Mouse (Mus musculus) MEL (cell line): ENCODE measurements around the gene Nwd2. TPM values are rescaled to one million over a fixed set of nuclear protein-coding genes. Genes with fewer than 3 reads are reported as not detected.

ENCODE experiments used
- DNase-seq: peaks from one replicate; pipeline ENCODE4 v3.0.0; 2011; ENCODE audit warnings: low read depth, low spot score
- H3K27ac ChIP-seq: 2 replicates; pipeline ENCODE4 v1.5.1; 2012; ENCODE audit warnings: low read depth, mild to moderate bottlenecking, control low read depth, low read length, moderate library complexity; ENCODE audit not compliant: control insufficient read depth
- H3K27me3 ChIP-seq, 2 experiments: fragments of 150-350 bp in 1 of 2; sonication (generic) in 1 of 2; 2 replicates each; pipeline ENCODE4 v1.6.1; 2012; ENCODE audit warnings: low read length in 2 of 2, mild to moderate bottlenecking in 2 of 2, improper control_type of control experiment in 1 of 2, moderate library complexity in 1 of 2; ENCODE audit not compliant: insufficient read depth in 2 of 2, control insufficient read depth in 1 of 2
- H3K36me3 ChIP-seq, 2 experiments: 2 replicates each; pipeline ENCODE4 v1.6.1; 2012 to 2014; ENCODE audit warnings: low read length in 2 of 2, improper control_type of control experiment in 1 of 2, inconsistent platforms in 1 of 2, mild to moderate bottlenecking in 1 of 2; ENCODE audit not compliant: insufficient read depth in 2 of 2, control insufficient read depth in 1 of 2
- H3K4me1 ChIP-seq, 2 experiments: fragments of 150-350 bp in 1 of 2; sonication (generic) in 1 of 2; 2 replicates each; pipeline ENCODE4 v1.6.1; 2012; ENCODE audit warnings: low read length in 2 of 2, improper control_type of control experiment in 1 of 2, mild to moderate bottlenecking in 1 of 2; ENCODE audit not compliant: insufficient read depth in 2 of 2, control insufficient read depth in 1 of 2
- H3K4me3 ChIP-seq, 2 experiments: fragments of 150-350 bp in 1 of 2; sonication (generic) in 1 of 2; 2 replicates each; pipeline ENCODE4 v1.5.1; 2012; ENCODE audit warnings: low read depth in 2 of 2, low read length in 2 of 2, mild to moderate bottlenecking in 2 of 2, moderate library complexity in 2 of 2, control low read depth in 1 of 2, improper control_type of control experiment in 1 of 2; ENCODE audit not compliant: control insufficient read depth in 1 of 2, insufficient read depth in 1 of 2
- H3K79me2 ChIP-seq: 2 replicates; pipeline ENCODE4 v1.6.1; 2012; ENCODE audit warnings: mild to moderate bottlenecking, low read length, moderate library complexity; ENCODE audit not compliant: control insufficient read depth, poor library complexity, insufficient read depth
- H3K9ac ChIP-seq: 2 replicates; pipeline ENCODE4 v1.6.1; 2012; ENCODE audit warnings: low read depth, mild to moderate bottlenecking, control low read depth, low read length, moderate library complexity; ENCODE audit not compliant: control insufficient read depth, poor library complexity, severe bottlenecking
- H3K9me3 ChIP-seq: fragments of 150-350 bp; sonication (generic); replicated peaks from 2 replicates; pipeline ENCODE4 v1.6.1; 2012; ENCODE audit warnings: mild to moderate bottlenecking, low read length, improper control_type of control experiment, moderate library complexity; ENCODE audit not compliant: insufficient read depth
- BHLHE40 ChIP-seq: IDR thresholded peaks from 2 replicates; pipeline ENCODE4 v1.6.1; 2012; ENCODE audit warnings: low read depth, mild to moderate bottlenecking, inconsistent platforms, low read length, improper control_type of control experiment, borderline replicate concordance
- CHD2 ChIP-seq: IDR thresholded peaks from 2 replicates; pipeline ENCODE4 v1.6.1; 2011; ENCODE audit warnings: low read length, improper control_type of control experiment
- E2F4 ChIP-seq: IDR thresholded peaks from 2 replicates; pipeline ENCODE4 v1.6.1; 2011; ENCODE audit warnings: low read depth, low read length, improper control_type of control experiment, borderline replicate concordance
- ETS1 ChIP-seq: IDR thresholded peaks from 2 replicates; pipeline ENCODE4 v1.6.1; 2012; ENCODE audit warnings: low read depth, mild to moderate bottlenecking, inconsistent platforms, low read length, improper control_type of control experiment, moderate library complexity
- GATA1 ChIP-seq: IDR thresholded peaks from 2 replicates; pipeline ENCODE4 v1.6.1; 2011; ENCODE audit warnings: low read depth, low read length, improper control_type of control experiment
- HCFC1 ChIP-seq: IDR thresholded peaks from 2 replicates; pipeline ENCODE4 v1.6.1; 2012; ENCODE audit warnings: low read depth, mild to moderate bottlenecking, inconsistent platforms, low read length, improper control_type of control experiment, moderate library complexity
- JUND ChIP-seq: IDR thresholded peaks from 2 replicates; pipeline ENCODE4 v1.6.1; 2011; ENCODE audit warnings: low read depth, mild to moderate bottlenecking, improper control_type of control experiment, low read length
- MAX ChIP-seq: IDR thresholded peaks from 2 replicates; pipeline ENCODE4 v1.6.1; 2011; ENCODE audit warnings: low read length, improper control_type of control experiment
- MAZ ChIP-seq: IDR thresholded peaks from 2 replicates; pipeline ENCODE4 v1.6.1; 2012; ENCODE audit warnings: low read depth, mild to moderate bottlenecking, inconsistent platforms, low read length, improper control_type of control experiment
- MEF2A ChIP-seq: IDR thresholded peaks from 2 replicates; pipeline ENCODE4 v1.6.1; 2014; ENCODE audit warnings: low read depth, mild to moderate bottlenecking, inconsistent platforms, low read length, improper control_type of control experiment; ENCODE audit not compliant: poor library complexity, insufficient replicate concordance, severe bottlenecking; ENCODE audit errors: extremely low read depth
- MYB ChIP-seq: IDR thresholded peaks from 2 replicates; pipeline ENCODE4 v1.6.1; 2011; ENCODE audit warnings: mild to moderate bottlenecking, low read depth, low read length, improper control_type of control experiment
- MYC ChIP-seq: IDR thresholded peaks from 2 replicates; pipeline ENCODE4 v1.6.1; 2011; ENCODE audit warnings: low read depth, mild to moderate bottlenecking, low read length, improper control_type of control experiment, moderate library complexity
- POLR2A ChIP-seq, 2 experiments: IDR thresholded peaks; 2 replicates each; pipeline ENCODE4 v1.6.1; 2011 to 2012; ENCODE audit warnings: low read length in 2 of 2, mild to moderate bottlenecking in 2 of 2, control low read depth in 1 of 2, improper control_type of control experiment in 1 of 2, low read depth in 1 of 2, moderate library complexity in 1 of 2; ENCODE audit not compliant: control insufficient read depth in 1 of 2, insufficient read depth in 1 of 2, poor library complexity in 1 of 2
- POLR2AphosphoS2 ChIP-seq: IDR thresholded peaks from 2 replicates; pipeline ENCODE4 v1.6.1; 2011; ENCODE audit warnings: low read length, improper control_type of control experiment
- RAD21 ChIP-seq: IDR thresholded peaks from 2 replicates; pipeline ENCODE4 v1.6.1; 2011; ENCODE audit warnings: mild to moderate bottlenecking, low read depth, low read length, improper control_type of control experiment
- TCF12 ChIP-seq: IDR thresholded peaks from 2 replicates; pipeline ENCODE4 v1.6.1; 2014; ENCODE audit warnings: low read depth, mild to moderate bottlenecking, inconsistent platforms, low read length, improper control_type of control experiment, moderate library complexity
- UBTF ChIP-seq: IDR thresholded peaks from 2 replicates; pipeline ENCODE4 v1.6.1; 2012; ENCODE audit warnings: low read depth, mild to moderate bottlenecking, inconsistent platforms, low read length, improper control_type of control experiment, moderate library complexity, borderline replicate concordance; ENCODE audit not compliant: insufficient read depth
- USF1 ChIP-seq: IDR thresholded peaks from 2 replicates; pipeline ENCODE4 v1.6.1; 2014; ENCODE audit warnings: low read depth, mild to moderate bottlenecking, inconsistent platforms, low read length, improper control_type of control experiment, moderate library complexity
- ZMIZ1 ChIP-seq: IDR thresholded peaks from 2 replicates; pipeline ENCODE4 v1.6.1; 2012; ENCODE audit warnings: low read depth, mild to moderate bottlenecking, inconsistent platforms, low read length, improper control_type of control experiment, moderate library complexity
- ZNF384 ChIP-seq: IDR thresholded peaks from 2 replicates; pipeline ENCODE4 v1.6.1; 2012; ENCODE audit warnings: low read depth, mild to moderate bottlenecking, inconsistent platforms, low read length, improper control_type of control experiment
- polyA plus RNA-seq, 2 experiments: library from polyadenylated mRNA; stranded (reverse) in 1 of 2; unstranded in 1 of 2; fragments of >175 nt in 1 of 2; fragments of >200 nt in 1 of 2; gene quantifications; 2 replicates each; pipeline versions ENCODE4 v1.2.1 to v1.2.4; 2012; ENCODE audit warnings: low replicate concordance in 2 of 2, low read depth in 1 of 2; ENCODE audit not compliant: insufficient read length in 2 of 2, insufficient read depth in 1 of 2, missing spikeins in 1 of 2
- total RNA-seq: library from RNA; depleted of rRNA; stranded (reverse); fragments of 300-350 nt; gene quantifications from 2 replicates; pipeline ENCODE4 v1.2.3, GENCODE M21; 2012

The Nwd2 gene
- total and polyA plus RNA-seq, 3 experiments: not detected

DNA sequence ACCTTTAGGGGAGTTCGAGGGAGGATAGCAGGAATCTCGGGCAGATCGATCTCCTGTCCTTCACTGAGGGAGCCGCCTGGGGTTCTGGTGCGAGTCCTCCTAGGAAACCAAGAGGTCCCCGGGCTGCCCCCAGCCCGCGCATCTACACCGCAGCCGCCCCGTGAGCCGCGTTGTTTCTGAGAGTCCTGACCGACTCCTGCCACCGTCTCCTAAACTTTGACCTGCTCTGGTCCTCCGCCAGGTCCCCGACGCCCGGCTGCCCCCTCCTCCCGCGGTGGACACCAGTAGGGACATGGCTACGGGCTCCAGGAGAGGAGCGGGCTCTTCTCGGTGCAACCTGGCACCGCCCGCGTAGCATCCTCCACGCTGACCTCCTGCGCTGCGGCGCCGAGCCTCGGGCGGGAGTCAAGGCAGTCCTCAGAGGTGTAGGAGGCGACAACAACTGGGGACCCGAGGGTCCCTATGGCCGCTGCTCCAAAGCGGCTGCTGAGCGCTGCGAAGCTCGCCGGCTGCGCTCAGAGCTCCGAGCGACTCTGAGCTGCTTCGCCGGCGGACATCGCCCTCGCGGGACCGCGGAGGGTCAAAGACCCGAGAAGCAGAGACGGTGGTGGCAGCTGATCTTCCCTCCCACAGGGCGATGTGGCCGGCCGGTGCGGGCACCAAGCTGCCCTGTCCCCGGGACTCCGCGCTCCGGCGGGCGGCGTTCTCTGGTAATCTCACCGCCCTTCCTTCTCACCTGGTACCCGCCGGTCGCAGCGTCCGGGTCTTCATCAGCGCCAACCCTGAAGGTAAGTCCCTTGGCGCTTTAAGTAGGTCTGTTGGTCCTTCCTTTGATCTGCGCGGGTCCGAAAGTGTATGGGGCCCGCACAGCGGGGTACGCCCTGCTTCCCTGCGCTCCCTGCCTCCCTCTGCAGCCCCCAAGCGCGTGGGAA, 897 bp downstream of the Nwd2 start:
- Histone ChIP-seq H3K36me3 (no peaks in the 10 kb centered on the region), H3K4me3 (no peak overlapping the region), H3K27me3 (no peaks in the 10 kb centered on the region), H3K9me3 (no peaks in the 10 kb centered on the region), H3K4me1 (no peaks in the 10 kb centered on the region), H3K79me2 (no peaks in the 10 kb centered on the region), H3K9ac (no peak overlapping the region), H3K27ac (no peak overlapping the region)
- no peak for TF ChIP-seq UBTF
- TF ChIP-seq ZNF384: no peak
- TF ChIP-seq USF1: no peak
- TF ChIP-seq MYC: no peak
- no peak for TF ChIP-seq JUND
- no peak for TF ChIP-seq POLR2AphosphoS2
- no peak for TF ChIP-seq MEF2A
- DNase-seq: no peak

- no peak overlapping the region for H3K4me3 ChIP-seq
- no peaks in the 10 kb centered on the region for H3K9me3 ChIP-seq
- DNase-seq: no peak
- H3K9ac ChIP-seq: no peak overlapping the region
- no peaks in the 10 kb centered on the region for H3K36me3 ChIP-seq
- no peaks in the 10 kb centered on the region for H3K4me1 ChIP-seq
- no peak overlapping the region for H3K27ac ChIP-seq
- no peaks in the 10 kb centered on the region for H3K79me2 ChIP-seq
- no peak for TF ChIP-seq HCFC1
- no peak for TF ChIP-seq GATA1
- no peak for TF ChIP-seq POLR2AphosphoS2
- TF ChIP-seq MAX: no peak
- TF ChIP-seq TCF12: no peak
- no peak for TF ChIP-seq MAZ
- no peak for TF ChIP-seq POLR2A (IDR thresholded peaks at IDR 0.05; ENCODE audit: control insufficient read depth in 1 of 2, insufficient read depth in 1 of 2, low read depth in 1 of 2, low read length in 2 of 2, poor library complexity in 1 of 2)
- no peak for TF ChIP-seq ETS1
- TF ChIP-seq RAD21: no peak
- no peak for TF ChIP-seq E2F4
- no peak for TF ChIP-seq CHD2
- no peak for TF ChIP-seq ZMIZ1
- TF ChIP-seq BHLHE40: no peak
- no peak for TF ChIP-seq MYB
- H3K27me3 ChIP-seq: no peaks in the 10 kb centered on the region
Measured at GRCm38 (mm10) chr5:63651813-63652212, 2.9 kb downstream of the Nwd2 start.
